Mouse (Mus musculus) stomach, embryonic 14.5 days (tissue): ENCODE results near the gene Gm32802. TPM values are rescaled to one million over a fixed set of nuclear protein-coding genes. Genes with fewer than 3 reads are reported as not detected.
"Not testable (repeated sequence)": the region's sequence is repeated elsewhere in the genome, so short reads cannot be mapped to it uniquely, and the experiment has no call there.

Experiments
- ATAC-seq: fragments of 200-750 bp; cut with Nextera tagmentation; 2 replicates; pipeline ENCODE4 v1.8.0; 2017; ENCODE audit warnings: low read depth, moderate TSS enrichment; ENCODE audit not compliant: insufficient number of reproducible peaks, insufficient read depth, low FRiP score
- H3K27ac ChIP-seq: fragments of 300-500 bp; sonication (generic); 2 replicates; pipeline ENCODE4 v1.5.1; 2014; ENCODE audit warnings: mild to moderate bottlenecking, low read length, moderate library complexity, mixed read lengths
- H3K27me3 ChIP-seq: fragments of 300-500 bp; sonication (generic); 2 replicates; pipeline ENCODE4 v1.6.1; 2014; ENCODE audit warnings: low read length, control low read depth, mixed read lengths; ENCODE audit not compliant: control insufficient read depth, insufficient read depth
- H3K36me3 ChIP-seq: fragments of 300-500 bp; sonication (generic); 2 replicates; pipeline ENCODE4 v1.6.1; 2014; ENCODE audit warnings: mild to moderate bottlenecking, control low read depth, low read length, moderate library complexity, mixed read lengths; ENCODE audit not compliant: control insufficient read depth, insufficient read depth
- H3K4me1 ChIP-seq: fragments of 300-500 bp; sonication (generic); 2 replicates; pipeline ENCODE4 v1.6.1; 2014; ENCODE audit warnings: low read length, control low read depth, mixed read lengths; ENCODE audit not compliant: control insufficient read depth, insufficient read depth
- H3K4me2 ChIP-seq: fragments of 300-500 bp; sonication (generic); replicated peaks from 2 replicates; pipeline ENCODE4 v1.6.1; 2014; ENCODE audit warnings: low read depth, low read length, control low read depth
- H3K4me3 ChIP-seq: fragments of 300-500 bp; sonication (generic); 2 replicates; pipeline ENCODE4 v1.5.1; 2014; ENCODE audit warnings: low read depth, low read length, control low read depth
- H3K9ac ChIP-seq: fragments of 300-500 bp; sonication (generic); replicated peaks from 2 replicates; pipeline ENCODE4 v1.6.1; 2014; ENCODE audit warnings: low read depth, mild to moderate bottlenecking, control low read depth, low read length, moderate library complexity, mixed read lengths
- H3K9me3 ChIP-seq: fragments of 300-500 bp; sonication (generic); 2 replicates; pipeline ENCODE4 v1.6.1; 2016; ENCODE audit warnings: low read depth, low read length, control low read depth; ENCODE audit not compliant: control insufficient read depth
- WGBS: fragments of 180-500 bp; shearing (Covaris S2); extraction: QIAGEN DNeasy Blood & Tissue Kit; methylation state at CpG from one replicate; pipeline ENCODE4 v1.1.7; 2014; 5-methylcytosine and 5-hydroxymethylcytosine counted together
- polyA plus RNA-seq: library from polyadenylated mRNA; unstranded; fragments of >200 nt; fragmentation: Nextera tagmentation; extraction: Ambion mirVana; gene quantifications from 2 replicates; pipeline ENCODE4 v1.2.1, GENCODE M21; 2014

Gm32802 gene
- polyA plus RNA-seq, 1 experiment from 2014 or later = not detected

GRCm38 (mm10) chr10:118271416-118271815, 12.9 kb downstream of the Gm32802 start:
- H3K4me2 ChIP-seq, H3K9me3 ChIP-seq, ATAC-seq, H3K4me1 ChIP-seq, H3K27ac ChIP-seq, H3K9ac ChIP-seq, H3K36me3 ChIP-seq, H3K27me3 ChIP-seq, H3K4me3 ChIP-seq: not testable (repeated sequence)
- 100% methylated on average over 1 of the region's 2 CpGs for WGBS

- not testable (repeated sequence) for ATAC-seq, H3K4me2 ChIP-seq, H3K4me1 ChIP-seq, H3K9me3 ChIP-seq, H3K27me3 ChIP-seq, H3K4me3 ChIP-seq, H3K27ac ChIP-seq, H3K36me3 ChIP-seq, H3K9ac ChIP-seq
- WGBS = no CpG with 5 or more reads among the region's 4 CpGs
These were observed 19.6 kb downstream of the Gm32802 start for GRCm38 (mm10) chr10:118278069-118278468.

GRCm38 (mm10) chr10:118282565-118282964, 24.1 kb downstream of the Gm32802 start:
- ATAC-seq = 0 out of 2 replicates have a peak, but pooled peaks have one; percentile 6
- not testable (repeated sequence) for H3K9ac ChIP-seq
- 81% methylated on average over 5 of the region's 7 CpGs for WGBS

GRCm38 (mm10) chr10:118283016-118283415, 24.5 kb downstream of the Gm32802 start:
- not testable (repeated sequence) for H3K36me3 ChIP-seq, H3K4me3 ChIP-seq, H3K27me3 ChIP-seq, H3K9ac ChIP-seq, H3K27ac ChIP-seq, H3K4me2 ChIP-seq, H3K9me3 ChIP-seq, H3K4me1 ChIP-seq
- 0 out of 2 replicates have a peak, but pooled peaks have one; percentile 2 for ATAC-seq
- WGBS = 89% methylated on average over 3 of the region's 5 CpGs

More at GRCm38 (mm10) chr10:118282565-118282964, 24.1 kb downstream of the Gm32802 start:
- H3K36me3 ChIP-seq, H3K27me3 ChIP-seq, H3K4me3 ChIP-seq, H3K4me1 ChIP-seq, H3K4me2 ChIP-seq, H3K9me3 ChIP-seq, H3K27ac ChIP-seq: not testable (repeated sequence)

- no peaks in the 10 kb centered on the region for H3K36me3 ChIP-seq
- H3K27ac ChIP-seq = no peak within 1 kb of the TSS
- no peak for ATAC-seq
- no peak within 1 kb of the TSS for H3K4me2 ChIP-seq
- no peak within 1 kb of the TSS for H3K9ac ChIP-seq
- no peak within 1 kb of the TSS for H3K4me3 ChIP-seq
- H3K4me1 ChIP-seq = no peaks in the 10 kb centered on the region
- no peaks in the 10 kb centered on the region for H3K9me3 ChIP-seq
- no peaks in the 10 kb centered on the region for H3K27me3 ChIP-seq
- 91% methylated on average over 6 of the region's 6 CpGs for WGBS
These were observed 36.5 kb downstream of the Gm32802 start, which contains the start of gene Iltifb for GRCm38 (mm10) chr10:118294938-118295337. TSS of gene Iltifb (minus strand) at chr10:118295038.

- not testable (repeated sequence) for H3K36me3 ChIP-seq, H3K27ac ChIP-seq, H3K27me3 ChIP-seq, H3K4me3 ChIP-seq, ATAC-seq, H3K4me1 ChIP-seq, H3K9ac ChIP-seq, H3K9me3 ChIP-seq, H3K4me2 ChIP-seq
- WGBS = 45% methylated on average over 2 of the region's 2 CpGs
These were observed 43.6 kb downstream of the Gm32802 start for GRCm38 (mm10) chr10:118302133-118302532.

Other genes with a start within 250 kb of the Gm32802 start
- 20.7 and 20.9 TPM in 2 replicates for gene Mdm1, start 116.9 kb upstream of the Gm32802 start, polyA plus RNA-seq
- gene Il22, start 53.7 kb upstream of the Gm32802 start, polyA plus RNA-seq = not detected in 2 replicates
- gene Gm32717, start 17.9 kb upstream of the Gm32802 start, polyA plus RNA-seq = not detected in 2 replicates
- not detected in 2 replicates for gene Iltifb, start 36.4 kb downstream of the Gm32802 start, polyA plus RNA-seq
- gene Gm9040, start 68.3 kb downstream of the Gm32802 start, polyA plus RNA-seq = 0.16 TPM in 1 of 2 replicates, not detected in the other
- 0.16 TPM in 1 of 2 replicates, not detected in the other for gene Gm9044, start 73.7 kb downstream of the Gm32802 start, polyA plus RNA-seq
- gene Gm9045, start 79.1 kb downstream of the Gm32802 start, polyA plus RNA-seq = not detected in 2 replicates
- not detected in 2 replicates for gene Gm9046, start 84.6 kb downstream of the Gm32802 start, polyA plus RNA-seq
- not detected in 2 replicates for gene Gm9048, start 90.0 kb downstream of the Gm32802 start, polyA plus RNA-seq
- gene Gm9049, start 95.4 kb downstream of the Gm32802 start, polyA plus RNA-seq = not detected in 2 replicates
- not detected in 2 replicates for gene Ifng, start 182.4 kb downstream of the Gm32802 start, polyA plus RNA-seq